Mouse (Mus musculus): ENCODE data around the gene Mfap4. TPM values are rescaled to one million over a fixed set of nuclear protein-coding genes. Genes with fewer than 3 reads are reported as not detected.

Mfap4 gene
- total and polyA plus RNA-seq, 2 experiments = 0.28 to 4.2 TPM

GRCm38 (mm10) chr11:61533571-61533970, 48.3 kb downstream of the Mfap4 start:
- H3K27me3 ChIP-seq (ENCODE audit: control insufficient read depth, insufficient read depth, low read length) = no peaks in the 10 kb centered on the region
- H3K4me1 ChIP-seq (ENCODE audit: control insufficient read depth, insufficient read depth, low read length) = peaks cover 12% of the 10 kb centered on the region; the same call in 1 of the 2 replicates
- 67% methylated on average over 5 of the region's 5 CpGs for WGBS
- TF ChIP-seq CTCF (IDR thresholded peaks at IDR 0.05; ENCODE audit: low read depth, low read length) (no peak), POLR2A (IDR thresholded peaks at IDR 0.05; ENCODE audit: extremely low read depth, insufficient read depth, low read length) (no peak)
- no peak overlapping the region for H3K9ac ChIP-seq (ENCODE audit: low read depth, low read length)
- no peaks in the 10 kb centered on the region for H3K79me2 ChIP-seq (ENCODE audit: control insufficient read depth, insufficient read depth, low read length)
- peak; percentile 33 for DNase-seq (ENCODE audit: extremely low read depth, low read depth, low spot score)
- H3K27ac ChIP-seq (replicated peaks; ENCODE audit: insufficient read depth, low read depth, low read length) = peak overlapping the region; percentile 53; the same call in 1 of the 2 replicates
- peaks cover 5% of the 10 kb centered on the region; the same call in 1 of the 2 replicates for H3K36me3 ChIP-seq (ENCODE audit: control insufficient read depth, insufficient read depth, low read length)
- H3K4me3 ChIP-seq (ENCODE audit: insufficient read depth, low read depth, low read length) = no peak overlapping the region

GRCm38 (mm10) chr11:61535530-61535929, 50.3 kb downstream of the Mfap4 start:
- no peak for TF ChIP-seq CTCF (IDR thresholded peaks at IDR 0.05; ENCODE audit: low read depth, low read length)
- no peak for TF ChIP-seq POLR2A (IDR thresholded peaks at IDR 0.05; ENCODE audit: extremely low read depth, insufficient read depth, low read length)
- DNase-seq (ENCODE audit: extremely low read depth, low read depth, low spot score) = no peak
- WGBS = 74% methylated on average over 1 of the region's 1 CpGs

GRCm38 (mm10) chr11:61536952-61537351, 51.7 kb downstream of the Mfap4 start:
- H3K4me1 ChIP-seq (ENCODE audit: control insufficient read depth, insufficient read depth, low read length) = peaks cover 14% of the 10 kb centered on the region
- H3K4me3 ChIP-seq (ENCODE audit: insufficient read depth, low read depth, low read length) = no peak overlapping the region
- no peaks in the 10 kb centered on the region; the same call in 1 of the 2 replicates for H3K79me2 ChIP-seq (ENCODE audit: control insufficient read depth, insufficient read depth, low read length)
- no peak overlapping the region for H3K9ac ChIP-seq (ENCODE audit: low read depth, low read length)
- peak overlapping the region; percentile 40; the same call in 1 of the 2 replicates for H3K27ac ChIP-seq (replicated peaks; ENCODE audit: insufficient read depth, low read depth, low read length)
- TF ChIP-seq CTCF (IDR thresholded peaks at IDR 0.05; ENCODE audit: low read depth, low read length) = no peak
- no peak for TF ChIP-seq POLR2A (IDR thresholded peaks at IDR 0.05; ENCODE audit: extremely low read depth, insufficient read depth, low read length)
- WGBS = 62% methylated on average over 3 of the region's 3 CpGs
- no peaks in the 10 kb centered on the region for H3K27me3 ChIP-seq (ENCODE audit: control insufficient read depth, insufficient read depth, low read length)
- H3K36me3 ChIP-seq (ENCODE audit: control insufficient read depth, insufficient read depth, low read length) = peaks cover 2% of the 10 kb centered on the region; the same call in 1 of the 2 replicates
- DNase-seq (ENCODE audit: extremely low read depth, low read depth, low spot score) = no peak

More at GRCm38 (mm10) chr11:61535530-61535929, 50.3 kb downstream of the Mfap4 start:
- Histone ChIP-seq H3K4me1 (ENCODE audit: control insufficient read depth, insufficient read depth, low read length) (peaks cover 9% of the 10 kb centered on the region), H3K27ac (replicated peaks; ENCODE audit: insufficient read depth, low read depth, low read length) (no peak overlapping the region), H3K27me3 (ENCODE audit: control insufficient read depth, insufficient read depth, low read length) (no peaks in the 10 kb centered on the region), H3K4me3 (ENCODE audit: insufficient read depth, low read depth, low read length) (no peak overlapping the region), H3K36me3 (ENCODE audit: control insufficient read depth, insufficient read depth, low read length) (peaks cover 2% of the 10 kb centered on the region; the same call in 1 of the 2 replicates), H3K79me2 (ENCODE audit: control insufficient read depth, insufficient read depth, low read length) (no peaks in the 10 kb centered on the region; the same call in 1 of the 2 replicates), H3K9ac (ENCODE audit: low read depth, low read length) (no peak overlapping the region)

- H3K27ac ChIP-seq (replicated peaks; ENCODE audit: insufficient read depth, low read depth, low read length) = peak overlapping the region; percentile 40
- TF ChIP-seq POLR2A (IDR thresholded peaks at IDR 0.05; ENCODE audit: extremely low read depth, insufficient read depth, low read length) = no peak
- no peak for TF ChIP-seq CTCF (IDR thresholded peaks at IDR 0.05; ENCODE audit: low read depth, low read length)
- H3K4me3 ChIP-seq (ENCODE audit: insufficient read depth, low read depth, low read length) = no peak overlapping the region
- 88% methylated on average over 3 of the region's 3 CpGs for WGBS
- no peak overlapping the region for H3K9ac ChIP-seq (ENCODE audit: low read depth, low read length)
- no peaks in the 10 kb centered on the region for H3K27me3 ChIP-seq (ENCODE audit: control insufficient read depth, insufficient read depth, low read length)
- DNase-seq (ENCODE audit: extremely low read depth, low read depth, low spot score) = no peak
- peaks cover 14% of the 10 kb centered on the region for H3K4me1 ChIP-seq (ENCODE audit: control insufficient read depth, insufficient read depth, low read length)
- H3K36me3 ChIP-seq (ENCODE audit: control insufficient read depth, insufficient read depth, low read length) = no peaks in the 10 kb centered on the region
- no peaks in the 10 kb centered on the region; the same call in 1 of the 2 replicates for H3K79me2 ChIP-seq (ENCODE audit: control insufficient read depth, insufficient read depth, low read length)
These were observed 52.1 kb downstream of the Mfap4 start for GRCm38 (mm10) chr11:61537362-61537761.

Other genes starting within 250 kb of the Mfap4 start
- gene Aldh3a2, start 218.0 kb upstream of the Mfap4 start, total RNA-seq (2014; rRNA removed) = 229 and 294 TPM in 2 replicates
- 251 and 399 TPM in 2 replicates for gene Aldh3a2, start 218.0 kb upstream of the Mfap4 start, polyA plus RNA-seq (2012; rRNA removed)
- not detected in 2 replicates for gene Slc47a2, start 142.6 kb upstream of the Mfap4 start, total RNA-seq (2014; rRNA removed)
- not detected in 2 replicates for gene Slc47a2, start 142.6 kb upstream of the Mfap4 start, polyA plus RNA-seq (2012; rRNA removed)
- gene Slc47a1, start 107.1 kb upstream of the Mfap4 start, total RNA-seq (2014; rRNA removed) = 160 and 169 TPM in 2 replicates
- 151 and 163 TPM in 2 replicates for gene Slc47a1, start 107.1 kb upstream of the Mfap4 start, polyA plus RNA-seq (2012; rRNA removed)
- gene Rnf112, start 31.3 kb upstream of the Mfap4 start, total RNA-seq (2014; rRNA removed) = not detected in 2 replicates
- not detected in 2 replicates for gene Rnf112, start 31.3 kb upstream of the Mfap4 start, polyA plus RNA-seq (2012; rRNA removed)
- 1.2 and 1.4 TPM in 2 replicates for gene Mapk7, start 9.0 kb downstream of the Mfap4 start, total RNA-seq (2014; rRNA removed)
- 1.7 and 4.7 TPM in 2 replicates for gene Mapk7, start 9.0 kb downstream of the Mfap4 start, polyA plus RNA-seq (2012; rRNA removed)
- 1.1 and 1.7 TPM in 2 replicates for gene B9d1, start 19.7 kb downstream of the Mfap4 start, total RNA-seq (2014; rRNA removed)
- gene B9d1, start 19.7 kb downstream of the Mfap4 start, polyA plus RNA-seq (2012; rRNA removed) = 1.7 and 2.2 TPM in 2 replicates
- 5.7 and 6.1 TPM in 2 replicates for gene Epn2, start 94.3 kb downstream of the Mfap4 start, total RNA-seq (2014; rRNA removed)
- 3.2 and 4.5 TPM in 2 replicates for gene Epn2, start 94.3 kb downstream of the Mfap4 start, polyA plus RNA-seq (2012; rRNA removed)
- 3.8 and 5.0 TPM in 2 replicates for gene Grap, start 167.8 kb downstream of the Mfap4 start, total RNA-seq (2014; rRNA removed)
- gene Grap, start 167.8 kb downstream of the Mfap4 start, polyA plus RNA-seq (2012; rRNA removed) = 2.8 and 3.4 TPM in 2 replicates
- 1.0 and 1.5 TPM in 2 replicates for gene Fam83g, start 198.7 kb downstream of the Mfap4 start, total RNA-seq (2014; rRNA removed)
- 1.4 TPM in 2 replicates for gene Fam83g, start 198.7 kb downstream of the Mfap4 start, polyA plus RNA-seq (2012; rRNA removed)
- 0.07 TPM in 1 of 2 replicates, not detected in the other for gene Slc5a10, start 235.4 kb downstream of the Mfap4 start, total RNA-seq (2014; rRNA removed)
- not detected in 2 replicates for gene Slc5a10, start 235.4 kb downstream of the Mfap4 start, polyA plus RNA-seq (2012; rRNA removed)

All from liver, adult 2 months (tissue).